Mouse (Mus musculus) thymus, adult 2 months (tissue): ENCODE measurements around the gene Slc41a2.

Source experiments
- CTCF ChIP-seq: fragments of 200-500 bp; IDR thresholded peaks from 2 replicates; pipeline ENCODE4 v1.5.1; 2012; ENCODE audit warnings: mild to moderate bottlenecking, control low read depth, low read length, moderate library complexity, borderline replicate concordance; ENCODE audit not compliant: control insufficient read depth, poor library complexity, insufficient read depth; ENCODE audit errors: extremely low read depth
- POLR2A ChIP-seq: fragments of 200-500 bp; IDR thresholded peaks from 2 replicates; pipeline ENCODE4 v1.6.1; 2012; ENCODE audit warnings: mild to moderate bottlenecking, low read length, control low read depth, moderate library complexity; ENCODE audit not compliant: control insufficient read depth, poor library complexity, insufficient read depth; ENCODE audit errors: extremely low read depth

DNA sequence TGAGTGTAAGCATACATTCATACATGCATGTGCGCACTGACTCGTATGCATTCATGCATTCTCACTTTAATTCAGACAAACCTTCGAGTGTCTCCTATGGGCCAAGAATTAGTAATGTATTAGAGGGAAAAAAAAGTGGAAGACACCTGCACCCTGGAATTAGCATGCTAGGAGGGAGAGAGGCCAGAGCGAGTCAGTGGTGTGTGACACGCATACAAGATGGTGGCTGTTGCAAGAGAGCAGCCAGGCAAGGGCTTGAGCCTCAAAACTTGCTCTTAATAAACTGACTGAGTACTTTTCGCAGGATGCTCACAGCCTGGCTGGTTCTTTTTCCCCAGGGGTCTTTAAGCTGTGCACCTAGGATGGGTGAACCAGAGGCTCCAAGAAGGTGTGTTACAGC is 152.6 kb downstream of the Slc41a2 start:
- TF ChIP-seq POLR2A: no peak
- no peak for TF ChIP-seq CTCF
